Mouse (Mus musculus) heart, embryonic 12.5 days (tissue): Measurements from ENCODE around the gene Ttc34. TPM values are rescaled to one million over a fixed set of nuclear protein-coding genes. Genes with fewer than 3 reads are reported as not detected.

Experiments
- ATAC-seq: fragments of 200-750 bp; cut with Nextera tagmentation; 2 replicates; pipeline ENCODE4 v1.8.0; 2017; ENCODE audit warnings: moderate TSS enrichment, moderate library complexity; ENCODE audit not compliant: insufficient number of reproducible peaks, low FRiP score
- H3K27ac ChIP-seq: fragments of 300-500 bp; sonication (generic); 2 replicates; pipeline ENCODE4 v1.5.1; 2016; ENCODE audit warnings: mild to moderate bottlenecking, moderate library complexity; ENCODE audit not compliant: poor library complexity, severe bottlenecking
- H3K27me3 ChIP-seq: fragments of 300-500 bp; sonication (generic); replicated peaks from 2 replicates; pipeline ENCODE4 v1.6.1; 2016; ENCODE audit warnings: mild to moderate bottlenecking, moderate library complexity
- H3K36me3 ChIP-seq: fragments of 300-500 bp; sonication (generic); 2 replicates; pipeline ENCODE4 v1.6.1; 2016; ENCODE audit warnings: mild to moderate bottlenecking, moderate library complexity
- H3K4me1 ChIP-seq: fragments of 300-500 bp; sonication (generic); replicated peaks from 2 replicates; pipeline ENCODE4 v1.6.1; 2016; ENCODE audit warnings: mild to moderate bottlenecking
- H3K4me2 ChIP-seq: fragments of 300-500 bp; sonication (generic); 2 replicates; pipeline ENCODE4 v1.6.1; 2016; ENCODE audit warnings: mild to moderate bottlenecking, moderate library complexity
- H3K4me3 ChIP-seq: fragments of 300-500 bp; sonication (generic); 2 replicates; pipeline ENCODE4 v1.5.1; 2016; ENCODE audit warnings: mild to moderate bottlenecking
- H3K9ac ChIP-seq: fragments of 300-500 bp; sonication (generic); 2 replicates; pipeline ENCODE4 v1.6.1; 2016; ENCODE audit warnings: mild to moderate bottlenecking, moderate library complexity
- H3K9me3 ChIP-seq: fragments of 300-500 bp; sonication (generic); replicated peaks from 2 replicates; pipeline ENCODE4 v1.6.1; 2016; ENCODE audit warnings: mild to moderate bottlenecking, moderate library complexity
- WGBS: fragments of 180-500 bp; shearing (Covaris S2); methylation state at CpG from one replicate; pipeline ENCODE4 v1.1.7; 2016; 5-methylcytosine and 5-hydroxymethylcytosine counted together
- polyA plus RNA-seq: library from polyadenylated mRNA; unstranded; fragments of >200 nt; fragmentation: Nextera tagmentation; extraction: Ambion mirVana; gene quantifications from 2 replicates; pipeline ENCODE4 v1.2.1, GENCODE M21; 2016

The Ttc34 gene
- polyA plus RNA-seq, 1 experiment from 2014 or later: 0.11 TPM

- Histone ChIP-seq H3K4me2 (no peak overlapping the region), H3K9ac (no peak overlapping the region), H3K27ac (no peak overlapping the region), H3K9me3 (no peaks in the 10 kb centered on the region), H3K4me1 (peaks cover 10% of the 10 kb centered on the region), H3K36me3 (no peaks in the 10 kb centered on the region), H3K27me3 (peaks cover 30% of the 10 kb centered on the region), H3K4me3 (no peak overlapping the region)
- WGBS: 50% methylated on average over 9 of the region's 9 CpGs
- ATAC-seq: no peak
Observed at GRCm38 (mm10) chr4:154831915-154832573, 5.2 kb upstream of the Ttc34 start.

GRCm38 (mm10) chr4:154836183-154836915, 910 bp upstream of the Ttc34 start:
- ATAC-seq: no peak
- Histone ChIP-seq H3K36me3 (no peaks in the 10 kb centered on the region), H3K27ac (no peak overlapping the region), H3K9ac (no peak overlapping the region), H3K9me3 (no peaks in the 10 kb centered on the region), H3K4me1 (no peaks in the 10 kb centered on the region), H3K4me3 (no peak overlapping the region), H3K4me2 (no peak overlapping the region), H3K27me3 (peaks cover 40% of the 10 kb centered on the region)
- WGBS: 75% methylated on average over 7 of the region's 7 CpGs

- Histone ChIP-seq H3K4me2 (no peak overlapping the region), H3K9me3 (no peaks in the 10 kb centered on the region), H3K4me3 (no peak overlapping the region), H3K36me3 (no peaks in the 10 kb centered on the region), H3K27me3 (peaks cover 25% of the 10 kb centered on the region), H3K27ac (no peak overlapping the region), H3K4me1 (no peaks in the 10 kb centered on the region), H3K9ac (no peak overlapping the region)
- 83% methylated on average over 13 of the region's 13 CpGs for WGBS
- ATAC-seq: no peak
Observed at GRCm38 (mm10) chr4:154838741-154839140, 1.5 kb downstream of the Ttc34 start.

GRCm38 (mm10) chr4:154839406-154839805, 2.1 kb downstream of the Ttc34 start:
- WGBS: 52% methylated on average over 11 of the region's 11 CpGs
- peaks cover 23% of the 10 kb centered on the region for H3K27me3 ChIP-seq
- H3K4me1 ChIP-seq: no peaks in the 10 kb centered on the region
- H3K4me2 ChIP-seq: no peak overlapping the region
- no peak overlapping the region for H3K27ac ChIP-seq
- no peaks in the 10 kb centered on the region for H3K36me3 ChIP-seq
- no peaks in the 10 kb centered on the region for H3K9me3 ChIP-seq
- no peak overlapping the region for H3K4me3 ChIP-seq
- H3K9ac ChIP-seq: no peak overlapping the region
- no peak for ATAC-seq

- Histone ChIP-seq H3K9me3 (0 out of 2 replicates have a peak, but pooled peaks cover 3% of the 10 kb centered on the region), H3K4me2 (no peak overlapping the region), H3K36me3 (no peaks in the 10 kb centered on the region), H3K4me1 (peaks cover 13% of the 10 kb centered on the region; the same call in 1 of the 2 replicates), H3K27me3 (peaks cover 42% of the 10 kb centered on the region), H3K4me3 (no peak overlapping the region), H3K27ac (no peak overlapping the region), H3K9ac (no peak overlapping the region)
- 96% methylated on average over 1 of the region's 1 CpGs for WGBS
- no peak for ATAC-seq
Observed at GRCm38 (mm10) chr4:154852696-154853095, 15.4 kb downstream of the Ttc34 start.

- no peak overlapping the region for H3K4me3 ChIP-seq
- no peak overlapping the region for H3K4me2 ChIP-seq
- H3K27me3 ChIP-seq: peaks cover 52% of the 10 kb centered on the region
- WGBS: 66% methylated on average over 4 of the region's 4 CpGs
- H3K9ac ChIP-seq: no peak overlapping the region
- no peak for ATAC-seq
- no peaks in the 10 kb centered on the region for H3K36me3 ChIP-seq
- H3K4me1 ChIP-seq: peaks cover 13% of the 10 kb centered on the region; the same call in 1 of the 2 replicates
- H3K9me3 ChIP-seq: 0 out of 2 replicates have a peak, but pooled peaks cover 3% of the 10 kb centered on the region
- H3K27ac ChIP-seq: no peak overlapping the region
Observed at GRCm38 (mm10) chr4:154853881-154854280, 16.6 kb downstream of the Ttc34 start.

- Histone ChIP-seq H3K4me1 (peaks cover 13% of the 10 kb centered on the region; the same call in 1 of the 2 replicates), H3K4me2 (no peak overlapping the region), H3K27ac (no peak overlapping the region), H3K9me3 (0 out of 2 replicates have a peak, but pooled peaks cover 3% of the 10 kb centered on the region), H3K27me3 (peaks cover 60% of the 10 kb centered on the region), H3K4me3 (no peak overlapping the region), H3K9ac (no peak overlapping the region), H3K36me3 (no peaks in the 10 kb centered on the region)
- WGBS: 53% methylated on average over 12 of the region's 12 CpGs
- no peak for ATAC-seq
Observed at GRCm38 (mm10) chr4:154854676-154855345, 17.6 kb downstream of the Ttc34 start.

GRCm38 (mm10) chr4:154855721-154856479, 18.6 kb downstream of the Ttc34 start:
- Histone ChIP-seq H3K4me1 (peaks cover 13% of the 10 kb centered on the region; the same call in 1 of the 2 replicates), H3K9me3 (0 out of 2 replicates have a peak, but pooled peaks cover 3% of the 10 kb centered on the region), H3K36me3 (no peaks in the 10 kb centered on the region), H3K27ac (no peak overlapping the region), H3K4me2 (peak overlapping the region; percentile 91), H3K4me3 (peak overlapping the region; percentile 56), H3K27me3 (peaks cover 71% of the 10 kb centered on the region), H3K9ac (peak overlapping the region; percentile 59)
- ATAC-seq: peak; percentile 84
- under 1% methylated on average over 109 of the region's 110 CpGs for WGBS

- peaks cover 13% of the 10 kb centered on the region; the same call in 1 of the 2 replicates for H3K4me1 ChIP-seq
- ATAC-seq: no peak
- H3K4me3 ChIP-seq: peak overlapping the region; percentile 56
- peak overlapping the region; percentile 91 for H3K4me2 ChIP-seq
- H3K27me3 ChIP-seq: peaks cover 76% of the 10 kb centered on the region
- H3K9ac ChIP-seq: peak overlapping the region; percentile 59
- 0 out of 2 replicates have a peak, but pooled peaks cover 3% of the 10 kb centered on the region for H3K9me3 ChIP-seq
- WGBS: 15% methylated on average over 9 of the region's 9 CpGs
- H3K36me3 ChIP-seq: no peaks in the 10 kb centered on the region
- H3K27ac ChIP-seq: no peak overlapping the region
Observed at GRCm38 (mm10) chr4:154856480-154856837, 19.2 kb downstream of the Ttc34 start.

- Histone ChIP-seq H3K9ac (no peak overlapping the region), H3K4me2 (peak overlapping the region; percentile 91), H3K27me3 (peaks cover 76% of the 10 kb centered on the region), H3K9me3 (0 out of 2 replicates have a peak, but pooled peaks cover 3% of the 10 kb centered on the region), H3K36me3 (no peaks in the 10 kb centered on the region), H3K4me3 (no peak overlapping the region; the same call in 1 of the 2 replicates), H3K27ac (no peak overlapping the region), H3K4me1 (peaks cover 13% of the 10 kb centered on the region; the same call in 1 of the 2 replicates)
- no peak for ATAC-seq
- WGBS: 81% methylated on average over 7 of the region's 7 CpGs
Observed at GRCm38 (mm10) chr4:154856882-154857281, 19.6 kb downstream of the Ttc34 start.
